26 mouse cellular contexts compared by ENCODE assay signal in genomic region chr5:121595758-121596157, GRCm38 (mm10). TPM values are rescaled to one million over a fixed set of nuclear protein-coding genes. Genes with fewer than 3 reads are reported as not detected.
"Had no signal": no experiment of that assay in that cellular context is flagged by ENCODE, and none has a peak within 500 bp of the region (broad histone marks: within the 10 kb centered on the region; RNA-seq: fewer than 3 reads in every experiment).

No protein-coding gene starts in this region.

- H3K27me3 ChIP-seq: lung, embryonic 15.5 days; midbrain, embryonic 15.5 days had no signal

- DNase-seq: liver, postnatal 0 days; lung, adult 2 months; lung, postnatal 14 days; lung, postnatal 36 days; retina, postnatal 1 day; right cerebral cortex, adult 18-20 months; right cerebral cortex, postnatal 25 days; right cerebral cortex, postnatal 4 days; spleen, adult 18-20 months; thymus, adult 18-20 months; thymus, postnatal 14 days; thymus, postnatal 36 days had no signal

- H3K36me3 ChIP-seq: lung, embryonic 15.5 days; midbrain, embryonic 10.5 days; midbrain, embryonic 13.5 days; midbrain, embryonic 15.5 days; neural tube, embryonic 13.5 days; neural tube, embryonic 15.5 days had no signal

- H3K9me3 ChIP-seq: lung, embryonic 15.5 days; midbrain, embryonic 10.5 days; midbrain, embryonic 13.5 days; midbrain, embryonic 15.5 days; neural tube, embryonic 13.5 days; neural tube, embryonic 15.5 days had no signal

- ATAC-seq: liver, postnatal 0 days; lung, postnatal 0 days; midbrain, embryonic 13.5 days; midbrain, embryonic 15.5 days had no signal

- H3K27ac ChIP-seq: lung, embryonic 15.5 days; midbrain, embryonic 10.5 days; midbrain, embryonic 13.5 days; midbrain, embryonic 15.5 days; neural tube, embryonic 13.5 days; neural tube, embryonic 15.5 days had no signal

- H3K9ac ChIP-seq: liver, postnatal 0 days; lung, embryonic 15.5 days; midbrain, embryonic 13.5 days; midbrain, embryonic 15.5 days; neural tube, embryonic 13.5 days; neural tube, embryonic 15.5 days had no signal

- H3K4me3 ChIP-seq: lung, embryonic 15.5 days; midbrain, embryonic 10.5 days; midbrain, embryonic 13.5 days; midbrain, embryonic 15.5 days; myocyte; neural tube, embryonic 13.5 days; neural tube, embryonic 15.5 days had no signal

- H3K4me2 ChIP-seq: lung, embryonic 15.5 days; midbrain, embryonic 13.5 days; midbrain, embryonic 15.5 days; neural tube, embryonic 13.5 days; neural tube, embryonic 15.5 days had no signal

RNA-seq across cellular contexts. Expression of gene Gm42878, which starts 50.5 kb away (rescaled TPM):
- total RNA-seq: megakaryocyte, adult 5-6 weeks; megakaryocyte-erythroid progenitor cell, adult 5-6 weeks had no signal
- polyA plus RNA-seq: liver, postnatal 0 days; lung, embryonic 15.5 days; lung, postnatal 0 days; midbrain, embryonic 10.5 days; midbrain, embryonic 13.5 days; midbrain, embryonic 15.5 days; neural tube, embryonic 11.5 days; neural tube, embryonic 13.5 days; neural tube, embryonic 15.5 days; small intestine, adult 2 months; stomach, embryonic 16.5 days; thymus, postnatal 0 days had no signal
